Mouse (Mus musculus) granulocyte monocyte progenitor cell, adult 5-6 weeks (primary cell): ENCODE data around the gene Kbtbd12. TPM values are rescaled to one million over a fixed set of nuclear protein-coding genes. Genes with fewer than 3 reads are reported as not detected.
A peak's percentile ranks its signal among the peaks of the same experiment; 100 is the strongest.

Experiments used
- ATAC-seq: replicated peaks from 2 replicates; pipeline ENCODE4 v1.8.0; 2016; ENCODE audit warnings: mild to moderate bottlenecking, moderate TSS enrichment, inconsistent platforms; ENCODE audit not compliant: poor library complexity, severe bottlenecking
- total RNA-seq, 2 experiments: library from RNA; stranded (forward) in 1 of 2; stranded (reverse) in 1 of 2; fragments of 200-712, 200-1000 nt in 1 of 2; fragments of >200 nt in 1 of 2; fragmentation: Nextera tagmentation in 1 of 2; gene quantifications; 2 replicates each; pipeline ENCODE4 v1.2.3; 2014 to 2017

Gene Kbtbd12
- total RNA-seq (2014; fragmentation: Nextera tagmentation) (not detected in 2 replicates), total RNA-seq (2017) (0.05 and 1.1 TPM in 2 replicates)

- ATAC-seq = no peak
Measured at GRCm38 (mm10) chr6:88637611-88638301, at the start of gene Kbtbd12. TSS of gene Kbtbd12 (minus strand) at chr6:88637950.

- no peak for ATAC-seq
Measured at GRCm38 (mm10) chr6:88683380-88684053, 45.8 kb upstream of the Kbtbd12 start.

- ATAC-seq = no peak
Measured at GRCm38 (mm10) chr6:88681026-88681425, 43.3 kb upstream of the Kbtbd12 start.

- ATAC-seq = no peak
Measured at GRCm38 (mm10) chr6:88677738-88678137, 40.0 kb upstream of the Kbtbd12 start.

GRCm38 (mm10) chr6:88676753-88677736, 39.3 kb upstream of the Kbtbd12 start:
- no peak for ATAC-seq

- no peak for ATAC-seq
Measured at GRCm38 (mm10) chr6:88675815-88676214, 38.1 kb upstream of the Kbtbd12 start.

GRCm38 (mm10) chr6:88662284-88662683, 24.5 kb upstream of the Kbtbd12 start:
- no peak for ATAC-seq

- no peak for ATAC-seq
Measured at GRCm38 (mm10) chr6:88661696-88662095, 23.9 kb upstream of the Kbtbd12 start.

- no peak for ATAC-seq
Measured at GRCm38 (mm10) chr6:88647564-88648295, 10.0 kb upstream of the Kbtbd12 start.

GRCm38 (mm10) chr6:88644786-88645185, 7.0 kb upstream of the Kbtbd12 start:
- ATAC-seq = no peak

GRCm38 (mm10) chr6:88641346-88641920, 3.7 kb upstream of the Kbtbd12 start:
- no peak for ATAC-seq

- ATAC-seq = no peak
Measured at GRCm38 (mm10) chr6:88640331-88640730, 2.6 kb upstream of the Kbtbd12 start.

GRCm38 (mm10) chr6:88639921-88640320, 2.2 kb upstream of the Kbtbd12 start:
- no peak for ATAC-seq

GRCm38 (mm10) chr6:88639372-88639920, 1.7 kb upstream of the Kbtbd12 start:
- no peak for ATAC-seq

GRCm38 (mm10) chr6:88638917-88639316, 1.2 kb upstream of the Kbtbd12 start:
- no peak for ATAC-seq

GRCm38 (mm10) chr6:88635881-88636754, 1.6 kb downstream of the Kbtbd12 start:
- peak; percentile 48 for ATAC-seq

- ATAC-seq = no peak
Measured at GRCm38 (mm10) chr6:88631293-88631692, 6.5 kb downstream of the Kbtbd12 start.

GRCm38 (mm10) chr6:88630560-88630959, 7.2 kb downstream of the Kbtbd12 start:
- ATAC-seq = no peak
